Mouse (Mus musculus) intestine, postnatal 0 days (tissue): Measurements from ENCODE around the gene Fermt3. TPM values are rescaled to one million over a fixed set of nuclear protein-coding genes. Genes with fewer than 3 reads are reported as not detected.

Experiments
- ATAC-seq: fragments of 200-750 bp; cut with Nextera tagmentation; 2 replicates; pipeline ENCODE4 v1.8.0; 2017; ENCODE audit warnings: mild to moderate bottlenecking, moderate TSS enrichment, moderate library complexity
- H3K27ac ChIP-seq: fragments of 300-500 bp; sonication (generic); 2 replicates; pipeline ENCODE4 v1.5.1; 2014; ENCODE audit warnings: mild to moderate bottlenecking, low read depth, low read length, moderate library complexity
- H3K27me3 ChIP-seq: fragments of 300-500 bp; sonication (generic); replicated peaks from 2 replicates; pipeline ENCODE4 v1.6.1; 2014; ENCODE audit warnings: low read length, mixed read lengths; ENCODE audit not compliant: control insufficient read depth, insufficient read depth
- H3K36me3 ChIP-seq: fragments of 300-500 bp; sonication (generic); 2 replicates; pipeline ENCODE4 v1.6.1; 2014; ENCODE audit warnings: mild to moderate bottlenecking, moderate library complexity; ENCODE audit not compliant: control insufficient read depth, insufficient read depth
- H3K4me1 ChIP-seq: fragments of 300-500 bp; sonication (generic); replicated peaks from 2 replicates; pipeline ENCODE4 v1.6.1; 2014; ENCODE audit warnings: antibody characterized with exemption, low read length, mixed read lengths; ENCODE audit not compliant: control insufficient read depth, insufficient read depth
- H3K4me2 ChIP-seq: fragments of 300-500 bp; sonication (generic); replicated peaks from 2 replicates; pipeline ENCODE4 v1.6.1; 2014; ENCODE audit warnings: low read depth, mild to moderate bottlenecking, moderate library complexity
- H3K4me3 ChIP-seq: fragments of 300-500 bp; sonication (generic); 2 replicates; pipeline ENCODE4 v1.5.1; 2014; ENCODE audit warnings: low read depth, low read length
- H3K9ac ChIP-seq: fragments of 300-500 bp; sonication (generic); 2 replicates; pipeline ENCODE4 v1.6.1; 2014; ENCODE audit warnings: mild to moderate bottlenecking, low read depth, low read length
- H3K9me3 ChIP-seq: fragments of 300-500 bp; sonication (generic); 2 replicates; pipeline ENCODE4 v1.6.1; 2016; ENCODE audit warnings: mixed run types; ENCODE audit not compliant: control insufficient read depth
- CTCF ChIP-seq: sonication (generic); IDR thresholded peaks from 2 replicates; pipeline ENCODE4 v1.5.1; 2016; ENCODE audit warnings: low read depth, mild to moderate bottlenecking, control low read depth, antibody characterized with exemption, moderate library complexity
- WGBS: fragments of 180-500 bp; shearing (Covaris S2); extraction: QIAGEN DNeasy Blood & Tissue Kit; methylation state at CpG from one replicate; pipeline ENCODE4 v1.1.7; 2014; 5-methylcytosine and 5-hydroxymethylcytosine counted together
- polyA plus RNA-seq: library from polyadenylated mRNA; unstranded; fragments of >200 nt; fragmentation: Nextera tagmentation; extraction: Ambion mirVana; gene quantifications from 2 replicates; pipeline ENCODE4 v1.2.1, GENCODE M21; 2015

Gene Fermt3
- polyA plus RNA-seq, 1 experiment from 2014 or later = 8.9 TPM

- no peak overlapping the region for H3K4me3 ChIP-seq
- no peak overlapping the region for H3K9ac ChIP-seq
- TF ChIP-seq CTCF = no peak
- 86% methylated on average over 8 of the region's 8 CpGs for WGBS
- no peak overlapping the region for H3K27ac ChIP-seq
- ATAC-seq = no peak
- no peaks in the 10 kb centered on the region for H3K9me3 ChIP-seq
- H3K4me1 ChIP-seq = 0 out of 2 replicates have a peak, but pooled peaks cover 4% of the 10 kb centered on the region
- H3K4me2 ChIP-seq = no peak overlapping the region
- H3K27me3 ChIP-seq = 0 out of 2 replicates have a peak, but pooled peaks cover 4% of the 10 kb centered on the region
- no peaks in the 10 kb centered on the region for H3K36me3 ChIP-seq
These were observed 43.6 kb upstream of the Fermt3 start for GRCm38 (mm10) chr19:7062916-7063315.

- 90% methylated on average over 5 of the region's 5 CpGs for WGBS
- Histone ChIP-seq H3K27ac (no peak overlapping the region), H3K4me3 (no peak overlapping the region), H3K4me2 (no peak overlapping the region), H3K9ac (no peak overlapping the region), H3K36me3 (no peaks in the 10 kb centered on the region), H3K9me3 (no peaks in the 10 kb centered on the region), H3K27me3 (no peaks in the 10 kb centered on the region), H3K4me1 (peaks cover 6% of the 10 kb centered on the region; the same call in 1 of the 2 replicates)
- no peak for TF ChIP-seq CTCF
- ATAC-seq = no peak
These were observed 42.8 kb upstream of the Fermt3 start for GRCm38 (mm10) chr19:7062110-7062509.

- Histone ChIP-seq H3K4me2 (peak overlapping the region; percentile 98), H3K9me3 (no peaks in the 10 kb centered on the region), H3K36me3 (no peaks in the 10 kb centered on the region), H3K9ac (no peak overlapping the region), H3K4me3 (no peak overlapping the region), H3K27me3 (no peaks in the 10 kb centered on the region), H3K27ac (no peak overlapping the region), H3K4me1 (peaks cover 7% of the 10 kb centered on the region; the same call in 1 of the 2 replicates)
- WGBS = 71% methylated on average over 6 of the region's 6 CpGs
- no peak for TF ChIP-seq CTCF
- ATAC-seq = no peak
These were observed 39.3 kb upstream of the Fermt3 start for GRCm38 (mm10) chr19:7058541-7058940.

GRCm38 (mm10) chr19:7057722-7058207 is 38.5 kb upstream of the Fermt3 start:
- Histone ChIP-seq H3K9ac (no peak overlapping the region), H3K27me3 (no peaks in the 10 kb centered on the region), H3K4me3 (peak overlapping the region; percentile 64), H3K4me2 (peak overlapping the region; percentile 98), H3K9me3 (no peaks in the 10 kb centered on the region), H3K36me3 (no peaks in the 10 kb centered on the region), H3K27ac (no peak overlapping the region), H3K4me1 (peaks cover 7% of the 10 kb centered on the region; the same call in 1 of the 2 replicates)
- peak; percentile 67 for TF ChIP-seq CTCF
- WGBS = under 1% methylated on average over 15 of the region's 15 CpGs
- ATAC-seq = peak; percentile 79

GRCm38 (mm10) chr19:7057126-7057721 is 38.0 kb upstream of the Fermt3 start:
- no peaks in the 10 kb centered on the region for H3K27me3 ChIP-seq
- no peaks in the 10 kb centered on the region for H3K9me3 ChIP-seq
- no peaks in the 10 kb centered on the region for H3K36me3 ChIP-seq
- peaks cover 7% of the 10 kb centered on the region; the same call in 1 of the 2 replicates for H3K4me1 ChIP-seq
- H3K4me3 ChIP-seq = peak overlapping the region; percentile 64
- no peak for TF ChIP-seq CTCF
- peak overlapping the region; percentile 47 for H3K9ac ChIP-seq
- H3K4me2 ChIP-seq = peak overlapping the region; percentile 98
- peak overlapping the region; percentile 35; the same call in 1 of the 2 replicates for H3K27ac ChIP-seq
- peak; percentile 57 for ATAC-seq
- 3% methylated on average over 13 of the region's 16 CpGs for WGBS

GRCm38 (mm10) chr19:7056248-7057087 is 37.2 kb upstream of the Fermt3 start, which contains the start of gene Macrod1:
Macrod1 (plus strand) TSS chr19:7056810.
- Histone ChIP-seq H3K4me3 (peak within 1 kb of the TSS; percentile 64), H3K9me3 (no peaks in the 10 kb centered on the region), H3K4me2 (peak within 1 kb of the TSS; percentile 98), H3K36me3 (no peaks in the 10 kb centered on the region), H3K4me1 (peaks cover 7% of the 10 kb centered on the region; the same call in 1 of the 2 replicates), H3K27ac (peak within 1 kb of the TSS; percentile 35; the same call in 1 of the 2 replicates), H3K27me3 (no peaks in the 10 kb centered on the region), H3K9ac (peak within 1 kb of the TSS; percentile 47)
- TF ChIP-seq CTCF = peak; percentile 8; the same call in 1 of the 2 replicates
- ATAC-seq = peak; percentile 76
- WGBS = 1% methylated on average over 72 of the region's 72 CpGs
